Mouse (Mus musculus) 416B (cell line): Measurements from ENCODE around the gene Usp9x.

ENCODE experiments used
- DNase-seq: peaks from one replicate; pipeline ENCODE4 v3.0.0; 2011; ENCODE audit warnings: low read depth

The Usp9x gene

GRCm38 (mm10) chrX:13071241-13071775 lies at the start of gene Usp9x:
Gene Usp9x, plus strand, starts transcription at chrX:13071498.
- peak; percentile 94 for DNase-seq

GRCm38 (mm10) chrX:13022547-13023310 lies 48.6 kb upstream of the Usp9x start:
- DNase-seq, result no peak

GRCm38 (mm10) chrX:13024539-13025202 lies 46.6 kb upstream of the Usp9x start:
- no peak for DNase-seq

- no peak for DNase-seq
These were observed 46.0 kb upstream of the Usp9x start for GRCm38 (mm10) chrX:13025286-13025685.

- no peak for DNase-seq
These were observed 43.1 kb upstream of the Usp9x start for GRCm38 (mm10) chrX:13028156-13028555.

- DNase-seq, result no peak
These were observed 41.3 kb upstream of the Usp9x start for GRCm38 (mm10) chrX:13029996-13030395.

- no peak for DNase-seq
These were observed 34.2 kb upstream of the Usp9x start for GRCm38 (mm10) chrX:13037085-13037484.

GRCm38 (mm10) chrX:13039211-13039610 lies 32.1 kb upstream of the Usp9x start:
- no peak for DNase-seq

GRCm38 (mm10) chrX:13040391-13040790 lies 30.9 kb upstream of the Usp9x start:
- no peak for DNase-seq

GRCm38 (mm10) chrX:13041630-13042129 lies 29.6 kb upstream of the Usp9x start:
- peak; percentile 96 for DNase-seq

- DNase-seq, result no peak
These were observed 27.5 kb upstream of the Usp9x start for GRCm38 (mm10) chrX:13043780-13044179.

- no peak for DNase-seq
These were observed 26.6 kb upstream of the Usp9x start for GRCm38 (mm10) chrX:13044666-13045065.

GRCm38 (mm10) chrX:13046893-13047435 lies 24.3 kb upstream of the Usp9x start:
- DNase-seq, result no peak

- DNase-seq, result no peak
These were observed 23.5 kb upstream of the Usp9x start for GRCm38 (mm10) chrX:13047631-13048345.

- DNase-seq, result peak; percentile 82
These were observed 16.7 kb upstream of the Usp9x start for GRCm38 (mm10) chrX:13054612-13055011.

GRCm38 (mm10) chrX:13061961-13062360 lies 9.3 kb upstream of the Usp9x start:
- DNase-seq, result no peak

- DNase-seq, result no peak
These were observed 6.9 kb upstream of the Usp9x start for GRCm38 (mm10) chrX:13064273-13064925.

- DNase-seq, result no peak
These were observed 1.1 kb upstream of the Usp9x start for GRCm38 (mm10) chrX:13070206-13070572.

GRCm38 (mm10) chrX:13070573-13071240 lies 591 bp upstream of the Usp9x start:
- DNase-seq, result peak; percentile 89

- peak; percentile 78 for DNase-seq
These were observed 620 bp downstream of the Usp9x start for GRCm38 (mm10) chrX:13071776-13072460.
